Mouse (Mus musculus) spleen, adult 2 months (tissue): ENCODE measurements around the gene Ptpn9.

Experiments used
- CTCF ChIP-seq: fragments of 200-500 bp; IDR thresholded peaks from 2 replicates; pipeline ENCODE4 v1.5.1; 2011; ENCODE audit warnings: mild to moderate bottlenecking, inconsistent platforms; ENCODE audit not compliant: insufficient read depth, insufficient read length, insufficient replicate concordance; ENCODE audit errors: extremely low read depth
- POLR2A ChIP-seq: fragments of 200-500 bp; IDR thresholded peaks from 2 replicates; pipeline ENCODE4 v1.6.1; 2011; ENCODE audit warnings: low read depth, low read length, inconsistent platforms

DNA sequence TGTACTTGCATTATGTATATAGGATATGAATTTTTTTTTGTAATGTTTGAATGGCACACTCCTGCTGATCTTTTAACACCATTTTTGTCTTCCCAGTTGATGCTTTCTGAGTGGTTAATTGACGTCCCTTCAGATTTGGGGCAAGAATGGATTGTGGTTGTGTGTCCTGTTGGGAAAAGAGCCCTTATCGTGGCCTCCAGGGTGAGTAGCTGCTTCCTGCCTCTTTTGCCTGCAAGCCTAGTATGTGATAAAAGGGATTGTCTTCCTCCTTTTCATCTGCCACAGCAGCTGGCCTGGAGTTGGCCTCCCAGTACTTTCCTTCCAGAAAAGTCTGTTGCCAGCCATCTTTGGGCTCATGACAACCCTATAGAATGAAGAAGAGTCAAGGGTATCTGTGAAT is 24.6 kb upstream of the Ptpn9 start:
- TF ChIP-seq CTCF (no peak), POLR2A (no peak)
